Mouse (Mus musculus) hindbrain, embryonic 14.5 days (tissue): Measurements from ENCODE around the gene Dnajb8. TPM values are rescaled to one million over a fixed set of nuclear protein-coding genes. Genes with fewer than 3 reads are reported as not detected.

Experiments used
- ATAC-seq: fragments of 200-750 bp; cut with Nextera tagmentation; 2 replicates; pipeline ENCODE4 v1.8.0; 2017; ENCODE audit warnings: moderate number of reproducible peaks, mild to moderate bottlenecking, moderate TSS enrichment, moderate library complexity; ENCODE audit not compliant: low FRiP score
- DNase-seq: peaks from one replicate; pipeline ENCODE4 v3.0.0-alpha.2; 2015; ENCODE audit warnings: low spot score
- H3K27ac ChIP-seq: fragments of 300-500 bp; sonication (generic); 2 replicates; pipeline ENCODE4 v1.5.1; 2014; ENCODE audit warnings: mild to moderate bottlenecking, moderate library complexity
- H3K27me3 ChIP-seq: fragments of 300-500 bp; sonication (generic); 2 replicates; pipeline ENCODE4 v1.6.1; 2014; ENCODE audit warnings: mild to moderate bottlenecking, low read length, mixed read lengths; ENCODE audit not compliant: control insufficient read depth, insufficient read depth
- H3K36me3 ChIP-seq: fragments of 300-500 bp; sonication (generic); replicated peaks from 2 replicates; pipeline ENCODE4 v1.6.1; 2014; ENCODE audit not compliant: control insufficient read depth, insufficient read depth
- H3K4me1 ChIP-seq: fragments of 300-500 bp; sonication (generic); replicated peaks from 2 replicates; pipeline ENCODE4 v1.6.1; 2014; ENCODE audit warnings: antibody characterized with exemption, low read length, mixed read lengths; ENCODE audit not compliant: control insufficient read depth, insufficient read depth
- H3K4me2 ChIP-seq: fragments of 300-500 bp; sonication (generic); replicated peaks from 2 replicates; pipeline ENCODE4 v1.6.1; 2014; ENCODE audit warnings: mild to moderate bottlenecking, moderate library complexity
- H3K4me3 ChIP-seq: fragments of 300-500 bp; sonication (generic); replicated peaks from 2 replicates; pipeline ENCODE4 v1.5.1; 2014; ENCODE audit warnings: mild to moderate bottlenecking, low read length
- H3K9ac ChIP-seq: fragments of 300-500 bp; sonication (generic); 2 replicates; pipeline ENCODE4 v1.6.1; 2014
- H3K9me3 ChIP-seq: fragments of 300-500 bp; sonication (generic); 2 replicates; pipeline ENCODE4 v1.6.1; 2016; ENCODE audit warnings: low read length; ENCODE audit not compliant: control insufficient read depth
- WGBS: fragments of 180-500 bp; shearing (Covaris S2); extraction: QIAGEN DNeasy Blood & Tissue Kit; methylation state at CpG from one replicate; pipeline ENCODE4 v1.1.7; 2014; 5-methylcytosine and 5-hydroxymethylcytosine counted together
- polyA plus RNA-seq: library from polyadenylated mRNA; unstranded; fragments of >200 nt; fragmentation: Nextera tagmentation; extraction: Ambion mirVana; gene quantifications from 2 replicates; pipeline ENCODE4 v1.2.1, GENCODE M21; 2014

Gene Dnajb8
- polyA plus RNA-seq, 1 experiment from 2014 or later = not detected

GRCm38 (mm10) chr6:88204531-88205385, 17.3 kb upstream of the Dnajb8 start:
- Histone ChIP-seq H3K4me2 (no peak overlapping the region), H3K27ac (no peak overlapping the region), H3K36me3 (no peaks in the 10 kb centered on the region), H3K4me1 (no peaks in the 10 kb centered on the region), H3K9me3 (no peaks in the 10 kb centered on the region), H3K9ac (no peak overlapping the region), H3K4me3 (no peak overlapping the region), H3K27me3 (peaks cover 91% of the 10 kb centered on the region)
- ATAC-seq = no peak
- no peak for DNase-seq
- 5% methylated on average over 25 of the region's 25 CpGs for WGBS

- H3K9me3 ChIP-seq = no peaks in the 10 kb centered on the region
- H3K9ac ChIP-seq = no peak overlapping the region
- no peaks in the 10 kb centered on the region for H3K36me3 ChIP-seq
- H3K27me3 ChIP-seq = peaks cover 85% of the 10 kb centered on the region
- ATAC-seq (no peak), DNase-seq (no peak)
- H3K4me3 ChIP-seq = no peak overlapping the region
- no peaks in the 10 kb centered on the region for H3K4me1 ChIP-seq
- H3K27ac ChIP-seq = no peak overlapping the region
- WGBS = 12% methylated on average over 7 of the region's 7 CpGs
- no peak overlapping the region for H3K4me2 ChIP-seq
Observed at GRCm38 (mm10) chr6:88205386-88205700, 16.7 kb upstream of the Dnajb8 start.

GRCm38 (mm10) chr6:88205937-88206336, 16.1 kb upstream of the Dnajb8 start:
- ATAC-seq = no peak
- DNase-seq = no peak
- no peak overlapping the region for H3K27ac ChIP-seq
- H3K4me3 ChIP-seq = no peak overlapping the region
- H3K9ac ChIP-seq = no peak overlapping the region
- no peaks in the 10 kb centered on the region for H3K4me1 ChIP-seq
- 17% methylated on average over 9 of the region's 9 CpGs for WGBS
- H3K36me3 ChIP-seq = no peaks in the 10 kb centered on the region
- H3K27me3 ChIP-seq = peaks cover 79% of the 10 kb centered on the region
- H3K4me2 ChIP-seq = no peak overlapping the region
- H3K9me3 ChIP-seq = no peaks in the 10 kb centered on the region

DNA sequence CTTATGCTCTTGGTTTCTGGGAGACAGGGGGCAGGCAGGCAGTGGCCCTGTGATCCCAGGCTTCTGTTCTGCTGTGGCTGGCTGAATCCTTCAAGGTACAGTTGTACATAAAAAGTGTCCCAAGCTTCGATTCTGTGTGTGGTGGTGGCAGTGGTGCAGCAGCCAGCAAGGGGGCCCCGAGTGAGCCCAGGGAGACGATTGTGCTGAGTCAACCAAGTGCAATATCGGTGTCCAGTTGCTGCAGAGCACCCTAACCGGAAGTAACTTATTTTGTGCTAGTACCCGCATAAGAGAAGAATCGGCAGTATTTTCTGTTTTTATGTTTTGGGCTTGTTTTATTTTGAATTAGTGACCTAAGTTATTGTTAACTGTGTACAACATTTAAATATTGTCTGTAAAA, 15.5 kb upstream of the Dnajb8 start:
- no peaks in the 10 kb centered on the region for H3K36me3 ChIP-seq
- WGBS = 44% methylated on average over 7 of the region's 7 CpGs
- H3K9ac ChIP-seq = no peak overlapping the region
- no peak overlapping the region for H3K4me3 ChIP-seq
- peaks cover 73% of the 10 kb centered on the region for H3K27me3 ChIP-seq
- no peak overlapping the region for H3K4me2 ChIP-seq
- H3K4me1 ChIP-seq = no peaks in the 10 kb centered on the region
- no peaks in the 10 kb centered on the region for H3K9me3 ChIP-seq
- no peak for DNase-seq
- no peak overlapping the region for H3K27ac ChIP-seq
- ATAC-seq = no peak

- DNase-seq (no peak), ATAC-seq (no peak)
- 92% methylated on average over 10 of the region's 10 CpGs for WGBS
Observed at GRCm38 (mm10) chr6:88207403-88208033, 14.6 kb upstream of the Dnajb8 start.

GRCm38 (mm10) chr6:88208321-88208720, 13.7 kb upstream of the Dnajb8 start:
- no peaks in the 10 kb centered on the region for H3K9me3 ChIP-seq
- H3K27ac ChIP-seq = no peak overlapping the region
- ATAC-seq (no peak), DNase-seq (no peak)
- H3K27me3 ChIP-seq = peaks cover 56% of the 10 kb centered on the region
- H3K4me2 ChIP-seq = no peak overlapping the region
- no peak overlapping the region for H3K4me3 ChIP-seq
- H3K4me1 ChIP-seq = no peaks in the 10 kb centered on the region
- 94% methylated on average over 3 of the region's 3 CpGs for WGBS
- no peak overlapping the region for H3K9ac ChIP-seq
- H3K36me3 ChIP-seq = no peaks in the 10 kb centered on the region

More at GRCm38 (mm10) chr6:88207403-88208033, 14.6 kb upstream of the Dnajb8 start:
- Histone ChIP-seq H3K27ac (no peak overlapping the region), H3K4me3 (no peak overlapping the region), H3K27me3 (peaks cover 64% of the 10 kb centered on the region), H3K9ac (no peak overlapping the region), H3K36me3 (no peaks in the 10 kb centered on the region), H3K4me2 (no peak overlapping the region), H3K4me1 (no peaks in the 10 kb centered on the region), H3K9me3 (no peaks in the 10 kb centered on the region)

DNA sequence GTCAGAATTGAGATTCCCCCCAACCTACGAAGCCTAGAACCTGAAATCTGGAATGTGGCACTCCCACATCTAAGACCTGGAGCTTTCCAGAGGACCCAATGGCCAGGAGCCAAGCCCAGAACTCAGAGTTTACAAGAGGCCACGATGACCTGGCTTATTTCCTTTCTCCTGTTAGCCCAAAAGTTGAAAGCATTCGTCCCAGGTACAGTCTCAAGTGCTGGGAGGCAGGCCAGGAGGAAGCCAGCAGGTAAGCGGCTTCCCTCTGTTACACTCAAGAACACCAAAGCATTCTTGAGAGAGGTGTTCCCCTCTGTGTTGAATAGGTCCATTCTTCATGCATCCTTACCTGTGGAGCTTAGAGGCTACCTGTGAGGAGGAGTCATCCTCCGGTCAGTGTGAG, 12.6 kb upstream of the Dnajb8 start:
- 86% methylated on average over 5 of the region's 5 CpGs for WGBS
- Histone ChIP-seq H3K9ac (no peak overlapping the region), H3K27me3 (peaks cover 45% of the 10 kb centered on the region), H3K4me3 (no peak overlapping the region), H3K27ac (no peak overlapping the region), H3K36me3 (no peaks in the 10 kb centered on the region), H3K4me1 (no peaks in the 10 kb centered on the region), H3K4me2 (no peak overlapping the region), H3K9me3 (no peaks in the 10 kb centered on the region)
- DNase-seq = no peak
- ATAC-seq = no peak

GRCm38 (mm10) chr6:88210182-88210581, 11.9 kb upstream of the Dnajb8 start:
- Histone ChIP-seq H3K4me1 (no peaks in the 10 kb centered on the region), H3K4me3 (no peak overlapping the region), H3K27me3 (peaks cover 37% of the 10 kb centered on the region), H3K4me2 (no peak overlapping the region), H3K27ac (no peak overlapping the region), H3K9ac (no peak overlapping the region), H3K36me3 (no peaks in the 10 kb centered on the region), H3K9me3 (no peaks in the 10 kb centered on the region)
- ATAC-seq (no peak), DNase-seq (no peak)
- WGBS = 70% methylated on average over 3 of the region's 3 CpGs

DNA sequence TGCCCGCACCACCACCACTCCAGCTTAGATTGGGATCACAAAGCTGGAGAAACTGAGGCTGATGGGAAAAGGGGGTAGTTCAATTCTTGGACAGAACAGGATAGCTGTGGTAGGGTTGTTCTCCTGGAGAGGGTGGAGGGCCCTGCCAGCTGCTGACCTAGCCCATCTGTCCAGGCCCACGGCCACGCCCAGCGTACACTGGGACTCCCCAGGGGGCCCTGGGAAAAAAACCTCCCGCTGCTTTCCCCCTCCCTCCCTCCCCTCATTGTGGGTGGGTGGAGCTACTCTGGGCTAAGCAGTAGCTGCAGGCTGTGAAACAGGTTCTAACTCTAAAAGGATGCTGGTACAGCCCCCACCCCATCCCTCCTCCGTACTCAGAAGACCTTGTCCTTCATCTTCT, 6.3 kb upstream of the Dnajb8 start:
- ATAC-seq (no peak), DNase-seq (no peak)
- no peaks in the 10 kb centered on the region for H3K36me3 ChIP-seq
- H3K4me3 ChIP-seq = no peak overlapping the region
- WGBS = 35% methylated on average over 6 of the region's 6 CpGs
- H3K4me1 ChIP-seq = no peaks in the 10 kb centered on the region
- no peak overlapping the region for H3K4me2 ChIP-seq
- no peak overlapping the region for H3K27ac ChIP-seq
- no peak overlapping the region for H3K9ac ChIP-seq
- no peaks in the 10 kb centered on the region for H3K27me3 ChIP-seq
- no peaks in the 10 kb centered on the region for H3K9me3 ChIP-seq
